Mouse (Mus musculus): Measurements from ENCODE around the gene Baiap2l2. TPM values are rescaled to one million over a fixed set of nuclear protein-coding genes. Genes with fewer than 3 reads are reported as not detected.

Gene Baiap2l2
- polyA plus RNA-seq, 1 experiment, result 2.9 TPM

DNA sequence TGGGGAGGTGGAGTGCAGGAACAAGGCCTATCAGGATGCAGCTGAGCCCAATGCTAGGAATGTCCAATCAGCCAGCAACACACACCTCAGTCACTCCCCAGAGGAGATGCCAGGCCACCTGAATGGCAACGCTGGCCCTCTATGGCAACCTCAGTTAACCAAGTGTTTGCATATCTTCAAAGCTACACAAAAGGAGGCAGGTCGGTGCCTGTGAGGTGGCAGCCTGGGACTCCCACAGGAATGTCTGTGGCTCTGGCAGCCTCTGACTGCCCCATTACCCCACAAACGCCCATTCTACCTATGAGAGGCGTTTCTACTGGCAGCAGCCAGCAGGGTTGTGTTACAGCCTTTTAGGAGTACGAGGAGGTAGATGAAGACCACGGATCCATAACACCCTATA, 13.2 kb upstream of the Baiap2l2 start:
- no peak for DNase-seq (ENCODE audit: low read depth)
- TF ChIP-seq POLR2A (IDR thresholded peaks at IDR 0.05; ENCODE audit: borderline replicate concordance, extremely low read depth, insufficient read depth, insufficient read length, poor library complexity, severe bottlenecking) (no peak), CTCF (IDR thresholded peaks at IDR 0.05; ENCODE audit: borderline replicate concordance, extremely low read depth, insufficient read depth, insufficient read length) (no peak)

DNA sequence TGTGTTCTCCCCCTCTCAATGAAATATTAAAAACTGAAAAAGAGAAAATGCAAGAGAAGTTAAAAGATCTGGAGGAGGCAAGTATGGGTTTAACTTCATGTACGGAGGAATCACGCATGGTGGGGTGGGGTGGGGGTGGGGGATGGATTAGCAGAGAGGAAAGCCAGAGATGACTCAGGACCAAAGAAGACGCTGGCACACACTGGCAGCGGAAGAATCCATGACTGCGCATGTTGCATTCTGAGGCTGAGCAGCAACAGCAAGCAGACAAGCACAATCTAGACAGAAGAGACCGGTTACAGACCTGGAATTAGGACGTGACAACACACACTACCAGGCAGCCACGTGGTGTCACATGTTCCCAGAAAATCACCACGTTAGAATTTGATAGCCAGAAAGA, 7.4 kb upstream of the Baiap2l2 start:
- no peak for TF ChIP-seq CTCF (IDR thresholded peaks at IDR 0.05; ENCODE audit: borderline replicate concordance, extremely low read depth, insufficient read depth, insufficient read length)
- no peak for TF ChIP-seq POLR2A (IDR thresholded peaks at IDR 0.05; ENCODE audit: borderline replicate concordance, extremely low read depth, insufficient read depth, insufficient read length, poor library complexity, severe bottlenecking)
- DNase-seq (ENCODE audit: low read depth), result no peak

DNA sequence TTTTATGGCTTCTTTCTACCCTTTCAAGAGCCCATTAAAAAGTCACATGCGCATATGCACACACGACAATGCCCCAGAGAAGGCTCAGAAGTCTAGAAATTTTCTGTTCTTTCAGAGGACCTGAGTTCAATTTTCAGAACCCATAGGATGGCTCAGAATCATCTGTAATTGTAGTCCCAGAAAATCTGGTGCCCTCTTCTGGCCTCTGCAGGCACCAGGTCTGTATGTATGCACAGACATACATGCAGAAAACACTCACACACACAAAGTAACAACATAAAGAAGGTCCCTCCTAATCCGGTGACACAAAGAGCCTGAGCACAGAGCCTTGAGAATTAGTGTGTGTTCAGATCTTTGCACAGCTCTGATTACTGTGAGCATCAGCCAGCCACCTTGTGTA, 5.0 kb upstream of the Baiap2l2 start:
- no peak for DNase-seq (ENCODE audit: low read depth)
- no peak for TF ChIP-seq POLR2A (IDR thresholded peaks at IDR 0.05; ENCODE audit: borderline replicate concordance, extremely low read depth, insufficient read depth, insufficient read length, poor library complexity, severe bottlenecking)

DNA sequence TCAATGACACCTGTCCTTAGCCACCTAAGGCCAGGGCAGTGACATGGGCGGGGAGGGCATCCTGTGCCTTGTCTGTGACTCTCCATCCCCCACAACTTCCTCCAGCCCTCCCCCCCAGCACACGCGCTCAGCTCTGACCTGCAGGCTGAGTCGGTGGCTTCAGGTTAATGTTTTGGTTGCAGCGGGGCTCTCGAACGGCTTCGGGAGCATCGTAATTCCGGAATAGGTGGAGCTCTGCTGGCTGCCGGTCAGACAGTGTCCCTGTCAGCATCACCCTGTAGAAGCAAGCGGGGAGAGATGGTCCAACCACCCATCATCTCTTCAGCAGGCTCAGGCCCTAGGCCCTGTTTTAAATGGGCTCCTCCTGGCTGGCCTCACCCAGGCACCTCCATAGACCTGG, 4.1 kb upstream of the Baiap2l2 start:
- TF ChIP-seq CTCF (IDR thresholded peaks at IDR 0.05; ENCODE audit: borderline replicate concordance, extremely low read depth, insufficient read depth, insufficient read length) (no peak), POLR2A (IDR thresholded peaks at IDR 0.05; ENCODE audit: borderline replicate concordance, extremely low read depth, insufficient read depth, insufficient read length, poor library complexity, severe bottlenecking) (no peak)
- no peak for DNase-seq (ENCODE audit: low read depth)

DNA sequence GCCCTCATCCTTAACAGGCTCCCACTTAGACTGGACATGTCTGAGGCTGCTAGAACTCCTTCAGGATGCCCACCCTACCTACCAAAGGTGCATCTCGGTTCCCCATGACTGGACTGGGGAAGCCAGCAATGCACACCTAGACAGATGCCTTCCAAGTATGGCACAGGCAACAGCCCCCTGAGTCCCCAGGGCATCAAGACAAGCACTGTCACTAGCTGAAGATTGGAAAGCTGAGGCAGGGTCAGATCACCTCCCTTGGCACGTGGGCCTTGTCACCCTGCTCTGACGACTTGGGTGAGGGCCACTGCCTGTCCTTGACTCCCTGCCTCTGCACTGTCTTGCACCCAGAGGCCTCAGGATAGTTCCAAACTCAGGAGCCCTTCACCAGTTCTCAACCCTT, 3.0 kb upstream of the Baiap2l2 start:
- DNase-seq (ENCODE audit: low read depth), result no peak
- TF ChIP-seq POLR2A (IDR thresholded peaks at IDR 0.05; ENCODE audit: borderline replicate concordance, extremely low read depth, insufficient read depth, insufficient read length, poor library complexity, severe bottlenecking), result no peak
- no peak for TF ChIP-seq CTCF (IDR thresholded peaks at IDR 0.05; ENCODE audit: borderline replicate concordance, extremely low read depth, insufficient read depth, insufficient read length)

DNA sequence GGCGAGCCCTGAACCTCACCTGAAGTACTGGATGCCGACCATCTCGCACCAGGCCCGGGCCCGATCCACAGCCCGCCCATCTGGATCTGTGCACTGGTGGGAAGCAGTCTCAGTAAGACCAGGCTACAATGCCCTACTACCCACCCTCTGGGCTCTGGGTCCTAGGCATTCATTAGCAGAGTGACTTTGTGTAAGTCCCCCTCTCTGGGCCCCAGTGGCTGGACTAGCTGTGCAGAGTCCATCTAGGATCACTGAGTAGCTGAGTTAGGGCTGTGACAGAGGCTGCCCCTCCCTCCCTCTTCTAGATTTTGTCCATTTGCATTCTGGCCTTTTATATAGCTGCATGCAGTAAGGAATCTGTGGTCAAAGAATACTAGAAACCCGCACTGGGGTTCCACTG, 1.8 kb upstream of the Baiap2l2 start:
- no peak for TF ChIP-seq CTCF (IDR thresholded peaks at IDR 0.05; ENCODE audit: borderline replicate concordance, extremely low read depth, insufficient read depth, insufficient read length)
- no peak for TF ChIP-seq POLR2A (IDR thresholded peaks at IDR 0.05; ENCODE audit: borderline replicate concordance, extremely low read depth, insufficient read depth, insufficient read length, poor library complexity, severe bottlenecking)
- DNase-seq (ENCODE audit: low read depth), result no peak

DNA sequence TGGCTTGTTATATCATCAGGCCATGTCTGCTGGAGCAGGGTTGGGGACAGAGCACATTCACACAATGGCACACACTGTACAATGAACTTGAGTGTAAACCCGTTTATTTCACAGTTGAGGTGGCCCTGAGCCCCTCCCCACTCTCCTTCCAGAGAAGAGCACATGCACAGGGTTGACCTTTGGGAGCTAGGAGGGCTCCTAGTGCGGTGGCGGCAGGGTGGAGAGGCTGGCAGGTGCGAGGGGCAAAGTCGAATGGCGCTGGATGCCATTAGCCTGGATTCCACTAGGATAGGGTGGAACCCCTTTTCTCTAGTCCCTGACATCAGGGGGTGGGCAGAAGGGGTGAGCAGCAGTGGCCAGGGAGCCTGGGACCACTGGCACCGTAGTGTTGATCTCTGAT, 804 bp upstream of the Baiap2l2 start:
- TF ChIP-seq CTCF (IDR thresholded peaks at IDR 0.05; ENCODE audit: borderline replicate concordance, extremely low read depth, insufficient read depth, insufficient read length) (no peak), POLR2A (IDR thresholded peaks at IDR 0.05; ENCODE audit: borderline replicate concordance, extremely low read depth, insufficient read depth, insufficient read length, poor library complexity, severe bottlenecking) (no peak)
- DNase-seq (ENCODE audit: low read depth), result no peak

DNA sequence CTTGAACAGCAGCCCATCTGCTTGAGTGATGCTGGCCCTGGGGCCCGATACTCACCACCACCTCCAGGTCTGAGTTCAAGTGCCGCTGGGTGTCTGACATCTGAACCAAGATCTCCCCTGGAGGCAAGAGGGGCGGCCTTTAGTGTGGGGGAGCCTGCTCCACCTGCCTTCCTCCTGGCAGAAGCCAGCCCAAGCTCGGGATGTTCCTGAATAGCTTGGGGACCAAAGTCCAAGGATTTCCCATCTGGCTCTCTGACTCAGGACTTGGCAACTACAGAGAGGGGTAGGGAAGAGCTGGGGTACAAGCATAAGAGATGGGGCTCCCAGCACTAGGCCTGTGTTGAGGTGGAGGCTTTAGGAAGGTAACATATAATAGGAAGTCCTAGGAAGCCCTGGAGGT, 2.0 kb downstream of the Baiap2l2 start:
- no peak for TF ChIP-seq POLR2A (IDR thresholded peaks at IDR 0.05; ENCODE audit: borderline replicate concordance, extremely low read depth, insufficient read depth, insufficient read length, poor library complexity, severe bottlenecking)
- TF ChIP-seq CTCF (IDR thresholded peaks at IDR 0.05; ENCODE audit: borderline replicate concordance, extremely low read depth, insufficient read depth, insufficient read length), result no peak

DNA sequence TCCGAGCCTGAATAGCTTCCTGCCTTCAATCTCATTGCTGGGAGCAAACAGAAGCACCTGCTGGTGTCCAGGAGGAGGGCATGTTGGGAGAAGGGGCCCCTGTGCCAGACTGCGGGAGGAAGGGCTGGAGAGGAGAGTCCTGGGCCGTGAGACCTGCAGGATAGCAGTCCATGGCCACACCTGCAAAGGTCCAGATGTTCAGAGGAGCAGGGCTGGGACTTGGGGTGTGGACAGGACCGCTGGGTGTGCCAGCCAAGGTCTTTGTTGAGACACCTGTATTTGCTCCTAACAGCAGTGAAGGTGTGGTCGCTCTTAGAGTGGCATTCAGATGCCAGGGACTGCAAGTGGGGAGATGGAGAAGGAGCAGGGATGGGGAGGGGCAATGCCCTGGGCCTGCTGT, 2.9 kb downstream of the Baiap2l2 start:
- no peak for DNase-seq (ENCODE audit: low read depth)
- TF ChIP-seq POLR2A (IDR thresholded peaks at IDR 0.05; ENCODE audit: borderline replicate concordance, extremely low read depth, insufficient read depth, insufficient read length, poor library complexity, severe bottlenecking) (no peak), CTCF (IDR thresholded peaks at IDR 0.05; ENCODE audit: borderline replicate concordance, extremely low read depth, insufficient read depth, insufficient read length) (no peak)

More for the DNA sequence above, 2.0 kb downstream of the Baiap2l2 start:
- DNase-seq (ENCODE audit: low read depth), result no peak

DNA sequence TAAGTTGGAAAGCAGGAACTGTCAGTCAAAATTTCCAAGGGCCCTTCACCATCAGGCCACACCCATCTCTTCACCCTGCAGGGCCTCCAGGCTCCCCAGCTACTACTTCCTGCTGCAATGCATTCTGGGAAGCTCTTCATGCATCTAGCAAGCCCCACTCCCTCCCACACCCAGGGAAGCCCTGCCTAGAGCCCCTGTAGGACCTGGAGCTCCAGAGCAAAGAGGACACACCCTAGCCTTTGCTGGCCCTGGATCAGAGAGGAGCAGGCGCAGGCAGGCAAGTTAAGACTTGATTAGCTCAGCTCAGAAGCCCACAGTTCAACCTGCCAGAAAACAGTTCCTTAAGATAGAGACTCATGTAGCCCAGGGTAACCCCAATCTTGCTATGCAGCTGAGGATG, 3.9 kb downstream of the Baiap2l2 start:
- no peak for TF ChIP-seq CTCF (IDR thresholded peaks at IDR 0.05; ENCODE audit: borderline replicate concordance, extremely low read depth, insufficient read depth, insufficient read length)
- TF ChIP-seq POLR2A (IDR thresholded peaks at IDR 0.05; ENCODE audit: borderline replicate concordance, extremely low read depth, insufficient read depth, insufficient read length, poor library complexity, severe bottlenecking), result no peak
- no peak for DNase-seq (ENCODE audit: low read depth)

DNA sequence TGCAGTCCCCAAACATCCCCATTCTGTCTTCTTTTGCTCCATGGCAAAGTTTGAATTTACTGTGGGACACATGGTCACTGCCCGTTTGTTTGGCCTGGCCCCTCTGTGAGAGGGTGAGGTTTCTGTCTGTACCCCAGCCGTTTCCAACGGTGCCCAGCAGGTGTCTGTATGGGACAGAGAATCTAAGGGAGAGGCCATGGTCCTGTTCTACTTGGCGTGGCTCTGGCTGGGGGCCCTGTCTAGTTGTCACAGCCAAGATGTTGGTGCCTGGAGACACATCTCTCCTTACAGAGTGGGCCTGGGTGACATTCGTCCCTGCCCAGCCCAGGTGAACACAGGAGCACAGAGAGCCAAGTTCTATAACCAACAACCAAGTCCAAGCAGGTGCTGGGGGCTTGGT, 4.5 kb downstream of the Baiap2l2 start:
- no peak for TF ChIP-seq POLR2A (IDR thresholded peaks at IDR 0.05; ENCODE audit: borderline replicate concordance, extremely low read depth, insufficient read depth, insufficient read length, poor library complexity, severe bottlenecking)
- TF ChIP-seq CTCF (IDR thresholded peaks at IDR 0.05; ENCODE audit: borderline replicate concordance, extremely low read depth, insufficient read depth, insufficient read length), result no peak
- no peak for DNase-seq (ENCODE audit: low read depth)

DNA sequence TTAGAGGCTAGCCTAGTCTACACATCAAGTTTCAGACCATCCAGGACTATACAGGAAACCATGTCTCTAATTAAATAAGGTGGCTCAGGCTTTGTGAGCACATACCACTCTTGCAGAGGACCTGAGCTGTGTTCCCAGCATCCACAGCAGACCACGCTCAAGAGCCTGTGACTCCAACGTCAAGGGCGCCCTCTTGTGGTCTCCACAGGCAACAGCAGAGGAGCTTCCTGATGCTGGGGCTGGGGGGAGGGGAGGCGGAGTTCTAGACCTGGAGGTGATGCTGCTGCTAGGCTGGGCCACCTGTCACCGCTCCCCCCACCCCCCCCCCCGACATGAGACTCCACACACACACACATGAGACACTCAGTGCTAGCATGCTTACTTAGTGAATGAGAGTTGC, 5.1 kb downstream of the Baiap2l2 start:
- no peak for DNase-seq (ENCODE audit: low read depth)

DNA sequence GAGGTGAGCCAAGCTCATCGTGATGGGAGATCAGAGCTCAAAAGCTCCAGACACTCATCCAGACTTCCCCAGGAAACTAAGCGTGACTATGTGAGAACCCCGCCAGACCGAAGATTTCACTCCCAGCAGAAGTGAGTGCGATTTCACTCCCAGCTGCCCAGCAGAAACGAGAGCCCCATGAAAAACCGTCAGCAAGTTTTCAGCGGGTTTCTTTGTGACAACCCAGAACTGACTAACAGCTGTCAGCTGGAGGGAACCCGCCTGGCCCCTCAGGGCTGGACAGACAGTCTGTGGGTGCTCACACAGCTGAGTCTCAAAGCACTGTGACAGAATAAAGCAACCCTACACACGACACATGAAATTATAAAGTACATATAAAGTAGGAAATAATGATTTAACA, 7.6 kb downstream of the Baiap2l2 start:
- no peak for TF ChIP-seq POLR2A (IDR thresholded peaks at IDR 0.05; ENCODE audit: borderline replicate concordance, extremely low read depth, insufficient read depth, insufficient read length, poor library complexity, severe bottlenecking)
- no peak for TF ChIP-seq CTCF (IDR thresholded peaks at IDR 0.05; ENCODE audit: borderline replicate concordance, extremely low read depth, insufficient read depth, insufficient read length)
- peak; percentile 14 for DNase-seq (ENCODE audit: low read depth)

More for the DNA sequence above, 5.1 kb downstream of the Baiap2l2 start:
- TF ChIP-seq POLR2A (IDR thresholded peaks at IDR 0.05; ENCODE audit: borderline replicate concordance, extremely low read depth, insufficient read depth, insufficient read length, poor library complexity, severe bottlenecking) (no peak), CTCF (IDR thresholded peaks at IDR 0.05; ENCODE audit: borderline replicate concordance, extremely low read depth, insufficient read depth, insufficient read length) (peak; percentile 57; the same call in 1 of the 2 replicates)
